1 mouse cellular context compared by ENCODE assay signal in genomic region chr7:126644914-126645313, GRCm38 (mm10).
A peak's percentile ranks its signal among the peaks of the same experiment; 100 is the strongest.
TF ChIP-seq lines count a peak whose summit lies in the region.

No protein-coding gene starts in this region.

TF ChIP-seq in MEL, 35 proteins besides CTCF, POLR2A, EP300 and RAD21 (continued from another document):
- TF ChIP-seq MEF2A (IDR thresholded peaks at IDR 0.05; ENCODE audit: extremely low read depth, insufficient replicate concordance, low read depth, low read length, poor library complexity, severe bottlenecking) (no peak), SIN3A (IDR thresholded peaks at IDR 0.05; ENCODE audit: low read length) (0 out of 2 replicates have a peak, but pooled peaks have one; percentile 63), NRF1 (IDR thresholded peaks at IDR 0.05; ENCODE audit: insufficient read depth, low read depth, low read length, poor library complexity, severe bottlenecking) (no peak), TCF12 (IDR thresholded peaks at IDR 0.05; ENCODE audit: low read depth, low read length) (peak; percentile 58; the same call in 1 of the 2 replicates), ZNF384 (IDR thresholded peaks at IDR 0.05; ENCODE audit: low read depth, low read length) (0 out of 2 replicates have a peak, but pooled peaks have one; percentile 17), MXI1 (IDR thresholded peaks at IDR 0.05; ENCODE audit: low read depth, low read length) (0 out of 2 replicates have a peak, but pooled peaks have one; percentile 25), ZKSCAN1 (IDR thresholded peaks at IDR 0.05; ENCODE audit: low read depth, low read length) (no peak)
